Mouse (Mus musculus) forebrain, embryonic 16.5 days (tissue): ENCODE results near the gene Mthfsd. TPM values are rescaled to one million over a fixed set of nuclear protein-coding genes. Genes with fewer than 3 reads are reported as not detected.
A peak's percentile ranks its signal among the peaks of the same experiment; 100 is the strongest.

ENCODE experiments used
- ATAC-seq: fragments of 200-750 bp; cut with Nextera tagmentation; 2 replicates; pipeline ENCODE4 v1.8.0; 2017; ENCODE audit warnings: mild to moderate bottlenecking, moderate library complexity
- H3K27ac ChIP-seq: fragments of 300-500 bp; sonication (generic); 2 replicates; pipeline ENCODE4 v1.5.1; 2014; ENCODE audit warnings: low read length, control low read depth
- H3K27me3 ChIP-seq: fragments of 300-500 bp; sonication (generic); replicated peaks from 2 replicates; pipeline ENCODE4 v1.6.1; 2014; ENCODE audit warnings: low read length; ENCODE audit not compliant: control insufficient read depth, insufficient read depth
- H3K36me3 ChIP-seq: fragments of 300-500 bp; sonication (generic); 2 replicates; pipeline ENCODE4 v1.6.1; 2014; ENCODE audit not compliant: control insufficient read depth, insufficient read depth
- H3K4me1 ChIP-seq: fragments of 300-500 bp; sonication (generic); replicated peaks from 2 replicates; pipeline ENCODE4 v1.6.1; 2014; ENCODE audit warnings: low read length; ENCODE audit not compliant: control insufficient read depth, insufficient read depth
- H3K4me2 ChIP-seq: fragments of 300-500 bp; sonication (generic); 2 replicates; pipeline ENCODE4 v1.6.1; 2014; ENCODE audit warnings: mild to moderate bottlenecking, low read length, control low read depth
- H3K4me3 ChIP-seq: fragments of 300-500 bp; sonication (generic); replicated peaks from 2 replicates; pipeline ENCODE4 v1.5.1; 2014; ENCODE audit warnings: mild to moderate bottlenecking, low read length, control low read depth
- H3K9ac ChIP-seq: fragments of 300-500 bp; sonication (generic); replicated peaks from 2 replicates; pipeline ENCODE4 v1.6.1; 2014; ENCODE audit warnings: low read depth, low read length, control low read depth
- H3K9me3 ChIP-seq: fragments of 300-500 bp; sonication (generic); 2 replicates; pipeline ENCODE4 v1.6.1; 2016; ENCODE audit warnings: low read length; ENCODE audit not compliant: control insufficient read depth
- WGBS: fragments of 180-500 bp; shearing (Covaris S2); extraction: QIAGEN DNeasy Blood & Tissue Kit; methylation state at CpG from one replicate; pipeline ENCODE4 v1.1.7; 2014; 5-methylcytosine and 5-hydroxymethylcytosine counted together
- polyA plus RNA-seq: library from polyadenylated mRNA; unstranded; fragments of >200 nt; fragmentation: Nextera tagmentation; extraction: Ambion mirVana; gene quantifications from 2 replicates; pipeline ENCODE4 v1.2.1, GENCODE M21; 2015

The Mthfsd gene
- polyA plus RNA-seq, 1 experiment from 2014 or later, result 60.0 TPM

DNA sequence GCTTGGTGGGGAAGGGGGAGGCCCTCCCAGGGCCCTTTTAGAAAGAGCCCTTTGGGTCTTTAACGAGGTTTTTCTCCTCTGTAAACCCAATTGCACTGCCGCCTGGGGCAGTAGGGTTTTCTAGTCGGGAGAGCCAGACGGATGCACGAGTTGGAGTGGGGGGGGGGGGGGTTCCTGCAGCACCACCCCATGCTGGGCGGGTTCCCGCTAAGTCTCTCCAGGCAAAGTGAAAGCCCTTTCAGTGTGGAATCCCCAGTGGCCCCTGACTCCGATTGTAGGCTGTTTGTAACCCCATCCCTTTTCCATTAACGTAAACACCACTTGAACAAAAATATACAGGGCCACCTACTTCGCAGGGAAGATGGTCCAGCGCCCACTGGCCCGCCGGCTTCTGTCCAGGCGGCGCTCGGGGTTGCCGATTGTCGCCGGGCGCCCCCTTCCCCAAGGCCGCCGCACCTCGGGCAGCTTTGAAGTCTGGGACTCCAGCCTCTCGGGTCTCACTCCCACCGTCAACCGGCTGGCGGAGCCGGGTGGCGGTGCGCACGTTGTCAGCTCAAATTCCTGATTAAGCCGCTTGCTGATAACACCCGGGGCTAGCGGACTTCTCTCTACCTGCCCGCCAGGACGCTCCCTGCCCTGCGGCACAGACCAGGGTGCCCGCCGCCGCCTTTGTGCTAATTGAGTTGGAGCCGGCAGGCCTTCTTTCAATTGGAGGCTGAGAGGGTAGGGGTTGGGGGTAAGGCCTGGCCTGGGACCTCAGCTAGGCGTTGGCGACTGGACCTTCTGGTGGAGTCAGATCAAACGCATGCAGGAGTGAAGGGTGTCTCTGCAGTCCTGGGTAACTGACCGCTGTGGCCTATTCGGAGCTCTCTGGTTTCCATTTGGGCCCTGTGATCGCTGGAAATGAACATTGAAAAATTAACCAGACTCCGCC, 34.8 kb downstream of the Mthfsd start:
- peaks cover 87% of the 10 kb centered on the region for H3K27me3 ChIP-seq
- H3K4me1 ChIP-seq, result no peaks in the 10 kb centered on the region
- no peak for ATAC-seq
- H3K36me3 ChIP-seq, result no peaks in the 10 kb centered on the region
- no peak overlapping the region for H3K4me2 ChIP-seq
- under 1% methylated on average over 47 of the region's 48 CpGs for WGBS
- H3K9me3 ChIP-seq, result 0 out of 2 replicates have a peak, but pooled peaks cover 2% of the 10 kb centered on the region
- no peak overlapping the region for H3K4me3 ChIP-seq
- no peak overlapping the region for H3K27ac ChIP-seq
- no peak overlapping the region for H3K9ac ChIP-seq

DNA sequence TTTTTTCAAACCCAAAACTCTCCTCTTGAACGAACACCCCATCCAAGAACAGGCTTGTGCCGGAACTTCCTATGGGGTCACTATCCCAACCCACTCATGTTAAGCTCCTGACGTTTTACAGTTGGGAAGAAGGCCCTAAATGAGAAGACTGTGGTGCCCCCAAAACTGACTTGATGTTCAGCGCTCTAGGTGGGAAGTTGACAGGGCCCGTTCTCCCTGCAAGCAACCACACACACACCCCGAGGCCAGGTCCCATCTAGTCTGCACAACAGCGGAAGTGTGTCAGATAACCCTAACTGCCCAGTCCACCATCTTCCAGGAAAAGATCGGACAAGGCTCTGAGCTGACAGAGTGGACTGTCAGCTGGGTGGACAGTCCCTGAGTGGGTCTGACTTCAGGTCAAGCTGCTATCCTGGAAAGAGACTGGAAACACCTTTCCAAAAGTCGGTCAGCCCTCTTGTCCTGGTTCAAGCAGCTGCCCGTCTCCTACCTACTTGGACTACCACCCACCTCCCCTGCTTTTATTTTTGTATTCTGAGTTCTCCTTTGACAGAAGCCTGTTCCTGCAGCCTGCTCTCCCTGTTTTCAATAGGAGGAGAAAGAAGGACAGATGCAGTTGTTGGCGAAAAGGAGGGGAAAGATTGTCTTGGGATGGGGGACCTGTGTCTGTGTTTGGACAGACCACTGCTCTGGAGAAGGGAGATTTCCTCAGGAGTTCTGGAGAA, 35.6 kb downstream of the Mthfsd start:
- no peaks in the 10 kb centered on the region for H3K36me3 ChIP-seq
- H3K27ac ChIP-seq, result no peak overlapping the region
- 12% methylated on average over 11 of the region's 11 CpGs for WGBS
- H3K4me2 ChIP-seq, result no peak overlapping the region
- H3K27me3 ChIP-seq, result peaks cover 79% of the 10 kb centered on the region
- no peaks in the 10 kb centered on the region for H3K9me3 ChIP-seq
- no peak overlapping the region for H3K9ac ChIP-seq
- no peak overlapping the region for H3K4me3 ChIP-seq
- H3K4me1 ChIP-seq, result no peaks in the 10 kb centered on the region
- ATAC-seq, result no peak

GRCm38 (mm10) chr8:121071454-121071853, 36.7 kb downstream of the Mthfsd start:
- no peak for ATAC-seq

DNA sequence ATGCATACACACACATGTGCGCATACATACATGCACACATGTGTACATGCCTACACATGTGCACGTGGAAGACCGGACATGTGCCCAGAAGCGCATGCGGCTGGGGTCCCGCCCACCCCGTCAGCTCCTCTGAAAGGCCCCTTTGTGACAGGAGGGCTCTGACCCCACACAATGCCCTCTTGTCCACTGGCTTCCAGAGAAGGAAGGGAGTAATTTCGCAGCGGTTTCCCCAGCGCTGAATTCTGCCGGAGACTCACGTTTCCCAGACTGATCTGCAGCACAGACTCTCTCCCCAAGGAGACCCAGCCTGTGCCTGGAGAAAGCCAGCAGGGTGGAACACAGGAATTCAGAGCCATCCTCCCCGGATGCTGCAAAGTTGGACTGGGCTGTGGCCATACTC, 44.5 kb downstream of the Mthfsd start:
- no peaks in the 10 kb centered on the region for H3K36me3 ChIP-seq
- 20% methylated on average over 13 of the region's 13 CpGs for WGBS
- H3K4me2 ChIP-seq, result no peak overlapping the region

More at GRCm38 (mm10) chr8:121071454-121071853, 36.7 kb downstream of the Mthfsd start:
- Histone ChIP-seq H3K4me2 (no peak overlapping the region), H3K36me3 (no peaks in the 10 kb centered on the region), H3K4me1 (no peaks in the 10 kb centered on the region), H3K27me3 (peaks cover 68% of the 10 kb centered on the region), H3K9ac (no peak overlapping the region), H3K27ac (no peak overlapping the region), H3K4me3 (no peak overlapping the region), H3K9me3 (no peaks in the 10 kb centered on the region)
- WGBS, result 2% methylated on average over 12 of the region's 12 CpGs

GRCm38 (mm10) chr8:121062521-121062920, 45.7 kb downstream of the Mthfsd start:
- no peaks in the 10 kb centered on the region; the same call in 1 of the 2 replicates for H3K27me3 ChIP-seq
- H3K4me1 ChIP-seq, result peaks cover 14% of the 10 kb centered on the region
- peak overlapping the region; percentile 67 for H3K27ac ChIP-seq
- ATAC-seq, result peak; percentile 47; the same call in 1 of the 2 replicates
- no peaks in the 10 kb centered on the region for H3K36me3 ChIP-seq
- no peak overlapping the region for H3K4me3 ChIP-seq
- WGBS, result 65% methylated on average over 6 of the region's 6 CpGs
- no peak overlapping the region for H3K9ac ChIP-seq
- H3K4me2 ChIP-seq, result no peak overlapping the region
- H3K9me3 ChIP-seq, result no peaks in the 10 kb centered on the region

More for the DNA sequence above, 44.5 kb downstream of the Mthfsd start:
- H3K4me3 ChIP-seq, result no peak overlapping the region
- H3K4me1 ChIP-seq, result peaks cover 14% of the 10 kb centered on the region
- ATAC-seq, result no peak
- H3K9ac ChIP-seq, result no peak overlapping the region
- H3K9me3 ChIP-seq, result no peaks in the 10 kb centered on the region
- H3K27me3 ChIP-seq, result no peaks in the 10 kb centered on the region; the same call in none of the 2 replicates
- H3K27ac ChIP-seq, result no peak overlapping the region

GRCm38 (mm10) chr8:121059098-121059497, 49.1 kb downstream of the Mthfsd start:
- Histone ChIP-seq H3K9me3 (no peaks in the 10 kb centered on the region), H3K4me2 (no peak overlapping the region), H3K4me1 (peaks cover 14% of the 10 kb centered on the region), H3K9ac (no peak overlapping the region), H3K36me3 (no peaks in the 10 kb centered on the region), H3K27ac (peak overlapping the region; percentile 37; the same call in 1 of the 2 replicates), H3K4me3 (no peak overlapping the region), H3K27me3 (no peaks in the 10 kb centered on the region)
- peak; percentile 86 for ATAC-seq
- 53% methylated on average over 7 of the region's 7 CpGs for WGBS

DNA sequence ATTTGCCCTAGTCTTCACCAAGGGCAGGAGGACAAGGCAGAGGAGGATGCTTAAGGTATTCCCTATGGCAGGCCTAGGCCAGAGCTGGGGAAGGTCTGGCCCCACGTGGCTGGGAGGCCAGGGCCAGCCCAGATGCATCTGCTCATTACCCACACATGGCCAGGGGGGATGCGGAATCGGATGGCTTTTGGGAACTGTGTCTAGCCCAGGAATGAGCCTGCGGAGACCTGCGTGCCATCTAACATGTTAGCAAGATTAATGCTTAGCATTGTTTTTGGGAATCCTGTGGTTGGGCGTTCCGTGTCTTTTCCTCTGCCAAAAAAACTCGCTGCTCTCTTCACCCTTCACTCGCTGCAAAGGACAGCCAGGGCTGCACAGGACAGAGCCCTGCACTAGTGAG, 50.1 kb downstream of the Mthfsd start:
- no peak overlapping the region for H3K9ac ChIP-seq
- H3K27ac ChIP-seq, result no peak overlapping the region
- H3K4me2 ChIP-seq, result no peak overlapping the region
- H3K36me3 ChIP-seq, result no peaks in the 10 kb centered on the region
- ATAC-seq, result no peak
- no peaks in the 10 kb centered on the region for H3K27me3 ChIP-seq
- 71% methylated on average over 9 of the region's 9 CpGs for WGBS
- no peak overlapping the region for H3K4me3 ChIP-seq
- peaks cover 11% of the 10 kb centered on the region for H3K4me1 ChIP-seq
- H3K9me3 ChIP-seq, result no peaks in the 10 kb centered on the region

DNA sequence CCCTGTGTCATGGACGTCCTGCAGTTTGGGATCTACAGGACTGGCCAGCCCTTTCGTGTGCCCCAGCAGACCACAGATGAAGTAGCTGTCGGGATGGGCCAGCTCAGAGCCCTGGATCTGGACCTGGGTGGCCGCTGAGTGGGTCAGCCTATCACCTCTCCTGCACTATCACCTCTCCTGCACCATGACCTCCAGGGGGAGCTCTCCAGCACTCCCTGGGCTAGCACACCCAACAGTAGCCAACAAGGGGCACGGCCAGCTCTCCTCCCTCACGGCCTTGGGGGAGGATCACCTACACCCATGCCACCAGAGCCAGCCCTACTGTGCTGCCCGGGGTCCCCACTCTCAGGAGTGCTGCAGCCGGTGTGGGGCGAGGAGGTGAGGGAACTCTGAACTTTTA, 60.8 kb downstream of the Mthfsd start:
- Histone ChIP-seq H3K27ac (no peak overlapping the region), H3K9me3 (no peaks in the 10 kb centered on the region), H3K9ac (no peak overlapping the region), H3K27me3 (no peaks in the 10 kb centered on the region), H3K36me3 (no peaks in the 10 kb centered on the region), H3K4me3 (no peak overlapping the region), H3K4me1 (no peaks in the 10 kb centered on the region), H3K4me2 (no peak overlapping the region)
- WGBS, result 67% methylated on average over 9 of the region's 9 CpGs
- no peak for ATAC-seq

GRCm38 (mm10) chr8:121043719-121044440, 64.3 kb downstream of the Mthfsd start:
- Histone ChIP-seq H3K4me2 (no peak overlapping the region), H3K36me3 (no peaks in the 10 kb centered on the region), H3K27ac (no peak overlapping the region), H3K9me3 (no peaks in the 10 kb centered on the region), H3K4me3 (no peak overlapping the region), H3K9ac (no peak overlapping the region), H3K27me3 (no peaks in the 10 kb centered on the region), H3K4me1 (no peaks in the 10 kb centered on the region)
- WGBS, result 72% methylated on average over 19 of the region's 19 CpGs
- ATAC-seq, result no peak
